Mouse (Mus musculus): Measurements from ENCODE around the gene Foxn3. TPM values are rescaled to one million over a fixed set of nuclear protein-coding genes. Genes with fewer than 3 reads are reported as not detected.

Foxn3 gene
- polyA plus RNA-seq, 1 experiment from 2014 or later, result 110 TPM

DNA sequence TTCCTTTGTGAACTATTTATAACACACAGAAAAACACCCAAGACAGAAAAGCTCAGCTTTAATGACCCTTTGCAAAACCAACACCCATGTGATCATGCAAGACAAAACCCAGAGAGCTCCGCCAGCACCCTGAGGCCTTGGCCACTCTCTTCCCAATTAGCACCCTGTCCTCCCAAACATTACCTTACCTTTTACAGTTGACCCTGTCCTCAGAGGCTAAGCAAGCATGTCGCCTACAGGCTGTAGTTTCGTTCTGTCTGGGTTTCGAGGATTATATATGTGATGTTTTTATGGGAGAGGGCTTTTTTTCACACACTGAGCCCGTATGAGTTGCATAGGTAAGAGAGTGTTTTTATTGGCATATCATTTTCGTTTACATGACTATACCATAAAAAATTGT is 26.1 kb downstream of the Foxn3 start:
- H3K36me3 ChIP-seq, result 0 out of 2 replicates have a peak, but pooled peaks cover 7% of the 10 kb centered on the region
- no peak overlapping the region for H3K4me3 ChIP-seq
- H3K27me3 ChIP-seq, result no peaks in the 10 kb centered on the region
- no peaks in the 10 kb centered on the region for H3K4me1 ChIP-seq
- H3K27ac ChIP-seq, result no peak overlapping the region
- no peak overlapping the region for H3K4me2 ChIP-seq
- no peak for ATAC-seq (ENCODE audit: insufficient number of reproducible peaks, low FRiP score, low TSS enrichment, low read depth)
- WGBS, result 67% methylated on average over 6 of the region's 6 CpGs
- no peaks in the 10 kb centered on the region for H3K9me3 ChIP-seq
- no peak overlapping the region for H3K9ac ChIP-seq

GRCm38 (mm10) chr12:99536426-99536825 is 27.0 kb downstream of the Foxn3 start:
- Histone ChIP-seq H3K36me3 (0 out of 2 replicates have a peak, but pooled peaks cover 7% of the 10 kb centered on the region), H3K4me3 (no peak overlapping the region), H3K4me2 (no peak overlapping the region), H3K4me1 (no peaks in the 10 kb centered on the region), H3K27me3 (no peaks in the 10 kb centered on the region), H3K9ac (no peak overlapping the region), H3K27ac (no peak overlapping the region), H3K9me3 (no peaks in the 10 kb centered on the region)
- 94% methylated on average over 5 of the region's 5 CpGs for WGBS
- no peak for ATAC-seq (ENCODE audit: insufficient number of reproducible peaks, low FRiP score, low TSS enrichment, low read depth)

DNA sequence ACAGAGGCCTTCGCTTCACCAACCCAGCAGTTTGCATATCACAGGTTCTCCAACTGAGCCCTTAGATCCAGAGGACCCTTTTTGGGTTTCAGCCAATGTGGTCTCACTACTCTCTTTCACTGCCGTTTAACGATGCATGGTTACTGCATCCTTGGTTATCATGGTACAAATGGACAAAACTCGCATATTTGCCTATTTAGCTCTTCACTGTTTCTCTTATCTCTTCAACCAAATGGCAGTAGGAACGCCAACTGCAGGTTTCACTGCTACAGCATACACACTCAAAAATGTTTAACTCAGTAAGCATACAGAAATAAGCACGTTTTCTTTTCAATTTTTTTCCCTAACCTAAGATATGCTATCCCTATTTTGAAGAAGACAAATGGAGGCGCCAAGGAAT is 31.0 kb downstream of the Foxn3 start:
- no peaks in the 10 kb centered on the region for H3K27me3 ChIP-seq
- ATAC-seq (ENCODE audit: insufficient number of reproducible peaks, low FRiP score, low TSS enrichment, low read depth), result no peak
- 87% methylated on average over 7 of the region's 7 CpGs for WGBS

GRCm38 (mm10) chr12:99529687-99530411 is 33.5 kb downstream of the Foxn3 start:
- 0 out of 2 replicates have a peak, but pooled peaks cover 7% of the 10 kb centered on the region for H3K36me3 ChIP-seq
- H3K4me1 ChIP-seq, result peaks cover 44% of the 10 kb centered on the region
- H3K4me3 ChIP-seq, result no peak overlapping the region
- 0 out of 2 replicates have a peak overlapping the region, but pooled peaks have one; percentile 17 for H3K4me2 ChIP-seq
- peak overlapping the region; percentile 73 for H3K27ac ChIP-seq
- H3K9ac ChIP-seq, result no peak overlapping the region
- no peaks in the 10 kb centered on the region for H3K9me3 ChIP-seq
- 16% methylated on average over 17 of the region's 17 CpGs for WGBS
- H3K27me3 ChIP-seq, result no peaks in the 10 kb centered on the region
- peak; percentile 80 for ATAC-seq (ENCODE audit: insufficient number of reproducible peaks, low FRiP score, low TSS enrichment, low read depth)

More for the DNA sequence above, 31.0 kb downstream of the Foxn3 start:
- Histone ChIP-seq H3K9me3 (no peaks in the 10 kb centered on the region), H3K27ac (no peak overlapping the region), H3K4me2 (no peak overlapping the region), H3K36me3 (0 out of 2 replicates have a peak, but pooled peaks cover 7% of the 10 kb centered on the region), H3K9ac (no peak overlapping the region), H3K4me3 (no peak overlapping the region), H3K4me1 (peaks cover 37% of the 10 kb centered on the region)

DNA sequence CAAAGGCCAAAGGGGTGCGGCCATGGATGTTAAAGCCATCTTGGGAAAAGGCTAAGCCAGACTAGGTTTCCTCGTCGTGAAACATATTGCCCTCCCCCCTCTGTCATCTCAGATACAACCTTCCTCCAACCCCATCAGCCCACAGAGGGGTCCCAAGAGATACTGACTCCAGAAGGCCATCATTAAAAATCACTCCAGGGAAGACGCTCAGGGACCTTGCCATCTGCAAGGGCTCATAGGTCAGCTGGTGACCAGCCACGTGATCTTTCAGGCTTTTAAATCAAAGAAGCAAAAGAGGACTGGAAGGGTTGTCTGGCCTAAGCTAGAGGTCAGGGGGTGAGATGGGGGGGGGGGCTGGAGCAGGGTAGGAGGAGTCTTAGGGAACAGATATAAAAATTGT is 34.4 kb downstream of the Foxn3 start:
- no peaks in the 10 kb centered on the region for H3K27me3 ChIP-seq
- H3K27ac ChIP-seq, result no peak overlapping the region
- H3K36me3 ChIP-seq, result 0 out of 2 replicates have a peak, but pooled peaks cover 4% of the 10 kb centered on the region
- H3K9ac ChIP-seq, result no peak overlapping the region
- peaks cover 44% of the 10 kb centered on the region for H3K4me1 ChIP-seq
- H3K9me3 ChIP-seq, result no peaks in the 10 kb centered on the region
- WGBS, result 56% methylated on average over 5 of the region's 5 CpGs
- H3K4me3 ChIP-seq, result no peak overlapping the region
- no peak for ATAC-seq (ENCODE audit: insufficient number of reproducible peaks, low FRiP score, low TSS enrichment, low read depth)
- H3K4me2 ChIP-seq, result no peak overlapping the region

GRCm38 (mm10) chr12:99527452-99527851 is 35.9 kb downstream of the Foxn3 start:
- no peak overlapping the region for H3K4me2 ChIP-seq
- WGBS, result 38% methylated on average over 5 of the region's 6 CpGs
- H3K4me1 ChIP-seq, result peaks cover 44% of the 10 kb centered on the region

DNA sequence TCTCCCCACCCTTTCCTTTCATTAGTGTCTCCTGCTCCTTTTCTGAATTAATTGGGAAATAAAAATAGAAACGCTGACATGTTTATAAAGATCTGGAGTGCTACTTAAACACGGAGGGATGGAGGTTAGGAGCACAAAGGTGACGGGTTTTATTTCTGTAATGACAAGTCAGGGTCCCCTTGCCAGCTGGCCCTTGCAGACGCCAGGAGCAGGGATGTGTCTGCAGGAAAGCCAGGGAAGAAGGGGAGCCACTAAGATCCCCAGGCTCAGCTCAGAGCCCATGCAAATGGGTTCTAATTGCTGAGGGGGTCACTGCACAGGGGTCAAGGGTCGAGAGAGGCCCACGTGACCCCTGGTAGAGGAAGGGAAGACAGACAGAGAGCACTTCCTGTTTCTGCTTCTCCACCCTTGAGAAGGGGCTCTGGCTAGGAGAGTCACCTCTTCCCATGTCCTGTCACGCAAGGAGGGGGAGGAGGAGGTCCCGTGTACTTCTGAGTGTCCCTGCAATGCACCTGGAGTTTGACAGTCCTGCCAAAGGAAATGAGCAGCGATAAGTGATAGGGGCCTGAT is 36.7 kb downstream of the Foxn3 start:
- Histone ChIP-seq H3K27me3 (no peaks in the 10 kb centered on the region), H3K4me1 (peaks cover 44% of the 10 kb centered on the region), H3K9ac (no peak overlapping the region), H3K27ac (no peak overlapping the region), H3K4me3 (no peak overlapping the region), H3K9me3 (no peaks in the 10 kb centered on the region), H3K36me3 (no peaks in the 10 kb centered on the region), H3K4me2 (no peak overlapping the region)
- ATAC-seq (ENCODE audit: insufficient number of reproducible peaks, low FRiP score, low TSS enrichment, low read depth), result no peak
- WGBS, result 47% methylated on average over 9 of the region's 9 CpGs

More at GRCm38 (mm10) chr12:99527452-99527851, 35.9 kb downstream of the Foxn3 start:
- Histone ChIP-seq H3K4me3 (no peak overlapping the region), H3K27ac (no peak overlapping the region), H3K36me3 (no peaks in the 10 kb centered on the region), H3K27me3 (no peaks in the 10 kb centered on the region), H3K9me3 (no peaks in the 10 kb centered on the region), H3K9ac (no peak overlapping the region)
- ATAC-seq (ENCODE audit: insufficient number of reproducible peaks, low FRiP score, low TSS enrichment, low read depth), result no peak

GRCm38 (mm10) chr12:99522882-99523281 is 40.5 kb downstream of the Foxn3 start:
- no peak overlapping the region for H3K4me3 ChIP-seq
- no peaks in the 10 kb centered on the region for H3K36me3 ChIP-seq
- ATAC-seq (ENCODE audit: insufficient number of reproducible peaks, low FRiP score, low TSS enrichment, low read depth), result no peak
- no peak overlapping the region for H3K4me2 ChIP-seq
- H3K9me3 ChIP-seq, result no peaks in the 10 kb centered on the region
- no peak overlapping the region for H3K9ac ChIP-seq
- peaks cover 18% of the 10 kb centered on the region for H3K4me1 ChIP-seq
- no peak overlapping the region for H3K27ac ChIP-seq
- WGBS, result 94% methylated on average over 2 of the region's 2 CpGs
- no peaks in the 10 kb centered on the region for H3K27me3 ChIP-seq

GRCm38 (mm10) chr12:99519862-99520261 is 43.5 kb downstream of the Foxn3 start:
- no peak for ATAC-seq (ENCODE audit: insufficient number of reproducible peaks, low FRiP score, low TSS enrichment, low read depth)
- no peak overlapping the region for H3K4me3 ChIP-seq
- H3K36me3 ChIP-seq, result no peaks in the 10 kb centered on the region
- no peak overlapping the region for H3K4me2 ChIP-seq
- H3K4me1 ChIP-seq, result 0 out of 2 replicates have a peak, but pooled peaks cover 7% of the 10 kb centered on the region
- no peaks in the 10 kb centered on the region for H3K9me3 ChIP-seq
- H3K27me3 ChIP-seq, result no peaks in the 10 kb centered on the region
- 81% methylated on average over 4 of the region's 4 CpGs for WGBS
- no peak overlapping the region for H3K9ac ChIP-seq
- no peak overlapping the region for H3K27ac ChIP-seq

- H3K4me2 ChIP-seq, result no peak overlapping the region
- H3K27me3 ChIP-seq, result no peaks in the 10 kb centered on the region
- 0 out of 2 replicates have a peak, but pooled peaks cover 7% of the 10 kb centered on the region for H3K4me1 ChIP-seq
- no peaks in the 10 kb centered on the region for H3K36me3 ChIP-seq
- no peaks in the 10 kb centered on the region for H3K9me3 ChIP-seq
- no peak overlapping the region for H3K4me3 ChIP-seq
- H3K9ac ChIP-seq, result no peak overlapping the region
- H3K27ac ChIP-seq, result peak overlapping the region; percentile 22; the same call in 1 of the 2 replicates
- 63% methylated on average over 9 of the region's 9 CpGs for WGBS
- no peak for ATAC-seq (ENCODE audit: insufficient number of reproducible peaks, low FRiP score, low TSS enrichment, low read depth)
These were observed 44.2 kb downstream of the Foxn3 start for GRCm38 (mm10) chr12:99519191-99519614.

DNA sequence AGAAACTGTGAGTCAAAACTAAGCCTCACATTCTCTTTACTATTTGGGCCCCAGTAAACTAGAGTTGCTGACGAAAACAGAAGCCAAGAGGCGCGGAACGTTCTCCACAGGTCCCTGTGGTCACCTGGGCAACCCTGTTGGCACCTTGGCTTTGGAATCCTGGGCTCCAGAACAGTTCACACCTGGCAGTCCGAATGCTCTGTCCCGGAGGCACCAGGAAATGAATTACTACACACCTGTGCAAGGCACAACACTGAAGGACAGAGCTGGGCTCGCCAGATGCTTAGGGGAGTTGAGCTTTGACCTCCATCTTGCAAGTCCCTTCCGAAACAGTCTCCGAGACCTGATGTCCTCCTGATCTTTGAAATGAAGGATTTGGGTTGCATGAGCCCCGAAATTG is 44.7 kb downstream of the Foxn3 start:
- Histone ChIP-seq H3K4me3 (no peak overlapping the region), H3K4me2 (no peak overlapping the region), H3K27ac (no peak overlapping the region), H3K27me3 (no peaks in the 10 kb centered on the region), H3K9ac (no peak overlapping the region), H3K4me1 (0 out of 2 replicates have a peak, but pooled peaks cover 7% of the 10 kb centered on the region), H3K9me3 (no peaks in the 10 kb centered on the region), H3K36me3 (no peaks in the 10 kb centered on the region)
- no peak for ATAC-seq (ENCODE audit: insufficient number of reproducible peaks, low FRiP score, low TSS enrichment, low read depth)
- 87% methylated on average over 10 of the region's 10 CpGs for WGBS

DNA sequence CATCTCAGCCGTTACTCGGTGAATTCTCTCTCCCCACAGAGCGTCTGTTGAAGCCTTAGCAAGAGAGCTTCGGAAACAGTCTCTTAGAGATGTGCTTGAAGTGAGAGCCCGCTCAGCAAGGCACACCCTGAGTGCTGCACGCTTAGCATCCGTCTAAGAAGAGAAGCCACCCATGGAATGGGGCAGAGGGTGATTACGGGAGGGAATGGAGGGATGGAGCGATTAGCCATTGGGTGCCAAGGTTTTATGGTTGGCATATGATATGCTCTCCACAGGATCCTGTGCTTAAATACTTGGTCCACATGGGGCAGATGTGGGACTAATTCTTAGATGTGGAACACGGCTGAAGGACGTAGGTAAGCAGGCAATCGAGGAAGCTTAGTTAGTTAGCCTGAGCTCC is 45.3 kb downstream of the Foxn3 start:
- no peak for ATAC-seq (ENCODE audit: insufficient number of reproducible peaks, low FRiP score, low TSS enrichment, low read depth)
- Histone ChIP-seq H3K9ac (no peak overlapping the region), H3K27ac (no peak overlapping the region), H3K36me3 (no peaks in the 10 kb centered on the region), H3K4me2 (no peak overlapping the region), H3K9me3 (no peaks in the 10 kb centered on the region), H3K27me3 (no peaks in the 10 kb centered on the region), H3K4me3 (no peak overlapping the region), H3K4me1 (0 out of 2 replicates have a peak, but pooled peaks cover 7% of the 10 kb centered on the region)
- 84% methylated on average over 12 of the region's 12 CpGs for WGBS

Measured in limb, embryonic 15.5 days (tissue).